Mouse (Mus musculus) midbrain, embryonic 13.5 days (tissue): ENCODE results near the gene Pla1a. TPM values are rescaled to one million over a fixed set of nuclear protein-coding genes. Genes with fewer than 3 reads are reported as not detected.

Experiments
- ATAC-seq: fragments of 200-750 bp; cut with Nextera tagmentation; 2 replicates; pipeline ENCODE4 v1.8.0; 2017; ENCODE audit warnings: mild to moderate bottlenecking, moderate TSS enrichment, moderate library complexity
- H3K27ac ChIP-seq: fragments of 300-500 bp; sonication (generic); 2 replicates; pipeline ENCODE4 v1.5.1; 2015; ENCODE audit warnings: inconsistent platforms, mild to moderate bottlenecking, moderate library complexity
- H3K27me3 ChIP-seq: fragments of 300-500 bp; sonication (generic); 2 replicates; pipeline ENCODE4 v1.6.1; 2015; ENCODE audit warnings: mild to moderate bottlenecking, inconsistent platforms
- H3K36me3 ChIP-seq: fragments of 300-500 bp; sonication (generic); 2 replicates; pipeline ENCODE4 v1.6.1; 2015; ENCODE audit warnings: mild to moderate bottlenecking, inconsistent platforms
- H3K4me1 ChIP-seq: fragments of 300-500 bp; sonication (generic); replicated peaks from 2 replicates; pipeline ENCODE4 v1.6.1; 2015; ENCODE audit warnings: inconsistent platforms
- H3K4me2 ChIP-seq: fragments of 300-500 bp; sonication (generic); replicated peaks from 2 replicates; pipeline ENCODE4 v1.6.1; 2015; ENCODE audit warnings: moderate library complexity, mild to moderate bottlenecking, inconsistent platforms
- H3K4me3 ChIP-seq: fragments of 300-500 bp; sonication (generic); replicated peaks from 2 replicates; pipeline ENCODE4 v1.5.1; 2015; ENCODE audit warnings: mild to moderate bottlenecking, inconsistent platforms
- H3K9ac ChIP-seq: fragments of 300-500 bp; sonication (generic); replicated peaks from 2 replicates; pipeline ENCODE4 v1.6.1; 2015; ENCODE audit warnings: mild to moderate bottlenecking, inconsistent platforms
- H3K9me3 ChIP-seq: fragments of 300-500 bp; sonication (generic); 2 replicates; pipeline ENCODE4 v1.6.1; 2016; ENCODE audit warnings: mild to moderate bottlenecking, inconsistent platforms
- WGBS: fragments of 180-500 bp; shearing (Covaris S2); methylation state at CpG from one replicate; pipeline ENCODE4 v1.1.7; 2015; 5-methylcytosine and 5-hydroxymethylcytosine counted together
- polyA plus RNA-seq: library from polyadenylated mRNA; unstranded; fragments of >200 nt; fragmentation: Nextera tagmentation; extraction: Ambion mirVana; gene quantifications from 2 replicates; pipeline ENCODE4 v1.2.1, GENCODE M21; 2015

The Pla1a gene
- polyA plus RNA-seq, 1 experiment from 2014 or later, result 0.26 TPM

DNA sequence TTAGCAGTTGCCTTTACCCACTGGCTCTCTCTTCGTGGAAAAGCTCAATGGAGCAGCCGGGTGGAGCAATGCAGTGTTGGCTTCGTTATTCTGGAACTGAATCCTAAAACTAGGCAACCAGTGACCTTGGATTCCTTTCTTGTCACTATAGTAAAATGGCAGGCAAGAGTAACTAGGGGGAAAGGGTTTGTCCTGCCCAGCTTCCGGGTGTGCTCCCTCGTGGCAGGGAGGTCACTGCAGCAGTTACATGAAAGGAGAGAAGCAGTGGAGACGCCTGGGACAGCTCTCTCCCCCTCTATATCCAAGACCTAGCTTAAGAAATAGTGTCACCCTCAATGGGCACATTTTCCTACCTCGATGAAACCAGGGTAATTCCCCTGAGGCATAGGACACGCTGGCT, 36.5 kb upstream of the Pla1a start:
- Histone ChIP-seq H3K27me3 (no peaks in the 10 kb centered on the region), H3K4me1 (no peaks in the 10 kb centered on the region), H3K4me3 (no peak overlapping the region), H3K36me3 (no peaks in the 10 kb centered on the region), H3K9ac (no peak overlapping the region), H3K9me3 (no peaks in the 10 kb centered on the region), H3K4me2 (no peak overlapping the region), H3K27ac (no peak overlapping the region)
- 75% methylated on average over 8 of the region's 8 CpGs for WGBS
- no peak for ATAC-seq

GRCm38 (mm10) chr16:38468706-38469018, 35.7 kb upstream of the Pla1a start:
- WGBS, result 35% methylated on average over 3 of the region's 3 CpGs
- no peaks in the 10 kb centered on the region for H3K36me3 ChIP-seq

GRCm38 (mm10) chr16:38467917-38468705, 35.2 kb upstream of the Pla1a start:
- WGBS, result 84% methylated on average over 8 of the region's 8 CpGs
- no peaks in the 10 kb centered on the region for H3K27me3 ChIP-seq
- no peak overlapping the region for H3K4me2 ChIP-seq
- no peak overlapping the region for H3K4me3 ChIP-seq
- no peak overlapping the region for H3K9ac ChIP-seq
- no peak for ATAC-seq
- no peaks in the 10 kb centered on the region for H3K36me3 ChIP-seq
- H3K27ac ChIP-seq, result no peak overlapping the region
- no peaks in the 10 kb centered on the region for H3K9me3 ChIP-seq
- no peaks in the 10 kb centered on the region for H3K4me1 ChIP-seq

More at GRCm38 (mm10) chr16:38468706-38469018, 35.7 kb upstream of the Pla1a start:
- Histone ChIP-seq H3K4me2 (no peak overlapping the region), H3K9me3 (no peaks in the 10 kb centered on the region), H3K9ac (no peak overlapping the region), H3K27ac (no peak overlapping the region), H3K27me3 (no peaks in the 10 kb centered on the region), H3K4me3 (no peak overlapping the region), H3K4me1 (no peaks in the 10 kb centered on the region)
- ATAC-seq, result no peak

DNA sequence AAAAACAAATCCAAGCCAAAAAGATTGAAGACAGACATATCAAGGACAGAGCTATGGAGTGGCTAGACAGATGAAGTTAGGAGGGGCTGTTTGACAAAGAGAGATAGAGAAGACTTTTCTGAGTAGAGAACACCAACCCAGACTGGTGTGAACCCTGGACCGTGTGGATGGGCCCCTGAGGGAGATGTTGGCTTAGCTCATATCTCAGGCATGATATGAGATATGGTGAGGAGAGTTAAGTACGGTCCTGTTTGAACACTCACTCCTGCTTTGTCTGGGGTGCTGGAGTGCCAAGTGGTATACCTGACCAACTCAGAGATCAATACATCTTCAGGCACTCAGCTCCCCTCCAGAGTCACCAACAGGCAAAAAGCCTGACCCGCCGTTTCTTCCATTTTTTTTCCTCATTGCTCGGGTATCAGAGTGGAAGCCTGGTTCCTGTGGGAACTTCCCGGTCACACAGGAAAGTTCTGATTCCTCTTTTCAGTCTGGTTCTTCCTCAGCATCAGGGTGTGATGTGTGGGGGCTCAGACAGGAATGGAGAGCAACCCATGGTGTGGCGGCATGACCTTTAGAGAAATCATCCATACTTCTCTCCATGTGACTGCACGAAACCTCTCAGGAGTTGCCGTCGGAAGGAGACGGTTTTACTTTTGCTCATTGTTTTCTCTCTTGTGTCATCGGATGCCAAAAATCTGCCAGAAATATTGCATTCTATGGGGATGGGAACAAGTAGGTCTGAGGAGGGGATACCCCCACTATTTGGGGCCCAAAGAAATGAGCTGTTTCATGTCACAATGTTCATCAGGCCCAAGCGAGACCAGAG, 34.4 kb upstream of the Pla1a start:
- no peak overlapping the region for H3K4me2 ChIP-seq
- ATAC-seq, result no peak
- H3K27me3 ChIP-seq, result no peaks in the 10 kb centered on the region
- 92% methylated on average over 13 of the region's 13 CpGs for WGBS
- H3K9me3 ChIP-seq, result no peaks in the 10 kb centered on the region
- H3K4me3 ChIP-seq, result no peak overlapping the region
- no peaks in the 10 kb centered on the region for H3K4me1 ChIP-seq
- H3K9ac ChIP-seq, result no peak overlapping the region
- H3K27ac ChIP-seq, result no peak overlapping the region
- H3K36me3 ChIP-seq, result no peaks in the 10 kb centered on the region

- H3K27me3 ChIP-seq, result no peaks in the 10 kb centered on the region
- H3K4me2 ChIP-seq, result no peak overlapping the region
- H3K4me3 ChIP-seq, result no peak overlapping the region
- no peak for ATAC-seq
- no peaks in the 10 kb centered on the region for H3K9me3 ChIP-seq
- WGBS, result 82% methylated on average over 4 of the region's 4 CpGs
- H3K4me1 ChIP-seq, result no peaks in the 10 kb centered on the region
- H3K9ac ChIP-seq, result no peak overlapping the region
- H3K36me3 ChIP-seq, result no peaks in the 10 kb centered on the region
- H3K27ac ChIP-seq, result no peak overlapping the region
Measured at GRCm38 (mm10) chr16:38466089-38466488, 33.1 kb upstream of the Pla1a start.

- no peak overlapping the region for H3K27ac ChIP-seq
- 90% methylated on average over 5 of the region's 5 CpGs for WGBS
- no peak overlapping the region for H3K9ac ChIP-seq
- no peaks in the 10 kb centered on the region for H3K36me3 ChIP-seq
- no peaks in the 10 kb centered on the region for H3K4me1 ChIP-seq
- H3K27me3 ChIP-seq, result no peaks in the 10 kb centered on the region
- H3K4me3 ChIP-seq, result no peak overlapping the region
- ATAC-seq, result no peak
- no peak overlapping the region for H3K4me2 ChIP-seq
- H3K9me3 ChIP-seq, result no peaks in the 10 kb centered on the region
Measured at GRCm38 (mm10) chr16:38463305-38463704, 30.4 kb upstream of the Pla1a start.

DNA sequence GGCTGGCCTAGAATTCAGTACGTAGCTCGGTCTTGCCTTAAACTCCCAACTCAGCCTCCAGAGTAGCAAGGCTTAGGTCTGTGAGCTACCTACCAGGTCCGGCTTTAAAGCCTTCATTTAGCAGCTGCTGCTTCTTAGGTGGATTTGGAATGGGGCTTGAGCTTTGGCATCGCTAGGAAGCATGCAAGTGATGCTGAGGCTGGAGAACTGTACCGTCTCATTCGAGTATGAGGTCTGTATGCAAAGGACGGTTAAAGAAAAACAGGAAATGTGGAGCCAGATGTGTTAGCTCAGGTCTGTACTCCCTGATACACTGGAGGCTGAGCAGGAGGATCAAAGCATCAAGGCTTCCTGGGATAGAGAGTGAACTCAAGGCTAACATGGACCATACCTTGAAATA, 29.2 kb upstream of the Pla1a start:
- H3K36me3 ChIP-seq, result no peaks in the 10 kb centered on the region
- no peak overlapping the region for H3K27ac ChIP-seq
- no peak overlapping the region for H3K4me3 ChIP-seq
- H3K27me3 ChIP-seq, result no peaks in the 10 kb centered on the region
- H3K9me3 ChIP-seq, result no peaks in the 10 kb centered on the region
- H3K9ac ChIP-seq, result no peak overlapping the region
- H3K4me1 ChIP-seq, result no peaks in the 10 kb centered on the region
- ATAC-seq, result no peak
- H3K4me2 ChIP-seq, result no peak overlapping the region
- 87% methylated on average over 7 of the region's 7 CpGs for WGBS

DNA sequence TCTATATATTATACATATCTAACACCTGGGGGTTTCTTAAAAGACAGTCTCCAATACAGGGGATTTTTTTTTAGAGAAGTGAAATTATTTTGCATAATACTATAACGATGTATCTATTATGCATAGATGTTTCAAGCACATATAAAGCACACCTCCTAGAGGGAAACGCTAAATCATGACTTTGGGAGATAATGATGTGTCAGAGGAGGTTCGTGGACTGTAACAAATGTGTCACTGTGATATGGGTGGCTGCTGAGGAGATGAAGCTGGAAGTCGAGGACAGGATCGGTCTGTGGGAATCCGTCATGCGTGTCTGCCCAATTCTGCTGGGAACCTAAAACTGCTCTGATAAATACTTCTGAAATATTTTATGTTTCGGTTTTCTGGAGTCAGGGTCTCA, 28.8 kb upstream of the Pla1a start:
- ATAC-seq, result no peak
- Histone ChIP-seq H3K27ac (no peak overlapping the region), H3K36me3 (no peaks in the 10 kb centered on the region)

DNA sequence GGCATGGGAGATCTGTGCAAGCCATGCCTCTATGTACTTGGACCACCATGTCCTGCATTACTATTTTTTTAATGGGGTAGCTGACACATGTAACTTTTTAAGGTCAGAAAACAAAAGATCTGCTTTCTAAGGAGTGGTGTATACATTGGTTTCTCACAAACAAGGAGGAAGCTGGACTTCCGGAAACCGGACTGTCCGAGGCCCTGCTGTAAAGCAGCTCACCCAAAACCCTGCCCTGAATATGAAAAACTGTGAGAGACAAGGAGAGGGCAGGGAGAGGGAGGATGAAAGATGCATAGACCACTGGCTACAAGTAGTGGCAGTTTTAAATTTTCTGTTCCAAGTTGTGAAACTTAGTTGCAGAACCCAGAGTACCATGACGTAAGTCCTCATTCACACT, 27.0 kb upstream of the Pla1a start:
- no peak overlapping the region for H3K4me3 ChIP-seq
- H3K36me3 ChIP-seq, result no peaks in the 10 kb centered on the region
- no peak for ATAC-seq
- H3K4me1 ChIP-seq, result no peaks in the 10 kb centered on the region
- no peak overlapping the region for H3K4me2 ChIP-seq
- 92% methylated on average over 4 of the region's 4 CpGs for WGBS
- no peak overlapping the region for H3K9ac ChIP-seq
- no peaks in the 10 kb centered on the region for H3K27me3 ChIP-seq
- H3K9me3 ChIP-seq, result no peaks in the 10 kb centered on the region
- no peak overlapping the region for H3K27ac ChIP-seq

More for the DNA sequence above, 28.8 kb upstream of the Pla1a start:
- Histone ChIP-seq H3K9me3 (no peaks in the 10 kb centered on the region), H3K27me3 (no peaks in the 10 kb centered on the region), H3K4me3 (no peak overlapping the region), H3K4me1 (no peaks in the 10 kb centered on the region), H3K9ac (no peak overlapping the region), H3K4me2 (no peak overlapping the region)
- 87% methylated on average over 8 of the region's 8 CpGs for WGBS

GRCm38 (mm10) chr16:38458600-38459280, 25.8 kb upstream of the Pla1a start:
- 73% methylated on average over 6 of the region's 6 CpGs for WGBS

GRCm38 (mm10) chr16:38456812-38457567, 24.0 kb upstream of the Pla1a start:
- no peak overlapping the region for H3K27ac ChIP-seq
- WGBS, result 70% methylated on average over 11 of the region's 11 CpGs
- no peak overlapping the region for H3K4me2 ChIP-seq
- no peaks in the 10 kb centered on the region for H3K9me3 ChIP-seq
- no peak for ATAC-seq
- no peak overlapping the region for H3K9ac ChIP-seq
- H3K4me1 ChIP-seq, result peaks cover under 1% of the 10 kb centered on the region
- no peak overlapping the region for H3K4me3 ChIP-seq
- H3K36me3 ChIP-seq, result no peaks in the 10 kb centered on the region
- no peaks in the 10 kb centered on the region for H3K27me3 ChIP-seq

More at GRCm38 (mm10) chr16:38458600-38459280, 25.8 kb upstream of the Pla1a start:
- Histone ChIP-seq H3K27me3 (no peaks in the 10 kb centered on the region), H3K9ac (no peak overlapping the region), H3K9me3 (no peaks in the 10 kb centered on the region), H3K27ac (no peak overlapping the region), H3K4me3 (no peak overlapping the region), H3K36me3 (no peaks in the 10 kb centered on the region), H3K4me1 (no peaks in the 10 kb centered on the region), H3K4me2 (no peak overlapping the region)
- no peak for ATAC-seq
